Comparison of ENCODE assay signal across 30 mouse cellular contexts in genomic region chr6:17871831-17872372, GRCm38 (mm10).
A peak's percentile ranks its signal among the peaks of the same experiment; 100 is the strongest.
DNase-seq lines count a peak whose midpoint lies in the region; ATAC-seq and TF ChIP-seq lines count a peak whose summit lies in the region.
"Had no signal": no experiment of that assay in that cellular context is flagged by ENCODE, and none has a peak within 500 bp of the region (broad histone marks: within the 10 kb centered on the region; RNA-seq: fewer than 3 reads in every experiment).

No protein-coding gene starts in this region.

- H3K9ac ChIP-seq in embryonic facial prominence, embryonic 14.5 days (ENCODE audit: low read depth, low read length), result no peak overlapping the region
- H3K9ac ChIP-seq in lung, embryonic 16.5 days (ENCODE audit: low read length), result no peak overlapping the region
- no peak overlapping the region for H3K9ac ChIP-seq in limb, embryonic 14.5 days (ENCODE audit: low read depth, low read length, severe bottlenecking)
- no peak overlapping the region for H3K9ac ChIP-seq in neural tube, embryonic 15.5 days (replicated peaks)
- H3K9ac ChIP-seq: hindbrain, embryonic 12.5 days; intestine, embryonic 15.5 days had no signal

- 0 out of 2 replicates have a peak, but pooled peaks cover 10% of the 10 kb centered on the region for H3K4me1 ChIP-seq in embryonic facial prominence, embryonic 14.5 days (ENCODE audit: control insufficient read depth, insufficient read depth, low read length)
- H3K4me1 ChIP-seq in embryonic facial prominence, embryonic 10.5 days, result no peaks in the 10 kb centered on the region
- H3K4me1 ChIP-seq in lung, embryonic 16.5 days (replicated peaks; ENCODE audit: control insufficient read depth, insufficient read depth, low read length), result peaks cover 10% of the 10 kb centered on the region; the same call in 1 of the 2 replicates
- H3K4me1 ChIP-seq in limb, embryonic 14.5 days (ENCODE audit: control insufficient read depth, insufficient read depth, low read length), result peaks cover 21% of the 10 kb centered on the region
- peaks cover 11% of the 10 kb centered on the region for H3K4me1 ChIP-seq in neural tube, embryonic 15.5 days
- H3K4me1 ChIP-seq: hindbrain, embryonic 12.5 days; intestine, embryonic 15.5 days had no signal

- ATAC-seq in embryonic facial prominence, embryonic 14.5 days (ENCODE audit: low read depth), result peak; percentile 26; the same call in 1 of the 2 replicates
- ATAC-seq in lung, embryonic 16.5 days (ENCODE audit: low read depth), result peak; percentile 65; the same call in 1 of the 2 replicates
- ATAC-seq in limb, embryonic 14.5 days (ENCODE audit: low FRiP score, low read depth), result no peak
- ATAC-seq in neural tube, embryonic 15.5 days (ENCODE audit: low FRiP score), result no peak
- ATAC-seq: forebrain, embryonic 16.5 days; hindbrain, postnatal 0 days; intestine, embryonic 15.5 days had no signal

- no peaks in the 10 kb centered on the region for H3K9me3 ChIP-seq in embryonic facial prominence, embryonic 14.5 days (ENCODE audit: control insufficient read depth, low read length)
- no peaks in the 10 kb centered on the region for H3K9me3 ChIP-seq in embryonic facial prominence, embryonic 10.5 days
- H3K9me3 ChIP-seq in lung, embryonic 16.5 days (ENCODE audit: control insufficient read depth, low read length), result no peaks in the 10 kb centered on the region
- H3K9me3 ChIP-seq in limb, embryonic 14.5 days (ENCODE audit: control insufficient read depth, low read length), result no peaks in the 10 kb centered on the region
- H3K9me3 ChIP-seq in neural tube, embryonic 15.5 days (replicated peaks), result no peaks in the 10 kb centered on the region
- H3K9me3 ChIP-seq: forebrain, embryonic 10.5 days; hindbrain, embryonic 12.5 days; intestine, embryonic 15.5 days had no signal

- intact Hi-C loops in heart, postnatal 25 days (cut with DNase I), result no loop called here

- H3K4me2 ChIP-seq in embryonic facial prominence, embryonic 14.5 days (ENCODE audit: low read depth, low read length), result no peak overlapping the region
- no peak overlapping the region for H3K4me2 ChIP-seq in lung, embryonic 16.5 days (ENCODE audit: low read depth, low read length)
- no peak overlapping the region for H3K4me2 ChIP-seq in limb, embryonic 14.5 days (replicated peaks; ENCODE audit: low read depth, low read length, severe bottlenecking)
- no peak overlapping the region for H3K4me2 ChIP-seq in neural tube, embryonic 15.5 days
- H3K4me2 ChIP-seq: hindbrain, embryonic 12.5 days; intestine, embryonic 15.5 days; liver, embryonic 11.5 days had no signal

- no peak for TF ChIP-seq POLR2A in limb, embryonic 14.5 days (IDR thresholded peaks at IDR 0.05; ENCODE audit: borderline replicate concordance, extremely low read depth, insufficient read depth, insufficient read length)

- H3K27me3 ChIP-seq in embryonic facial prominence, embryonic 14.5 days (replicated peaks; ENCODE audit: control insufficient read depth, insufficient read depth, low read length), result no peaks in the 10 kb centered on the region
- H3K27me3 ChIP-seq in embryonic facial prominence, embryonic 10.5 days (replicated peaks; ENCODE audit: low read depth, poor library complexity, severe bottlenecking), result no peaks in the 10 kb centered on the region
- no peaks in the 10 kb centered on the region for H3K27me3 ChIP-seq in lung, embryonic 16.5 days (ENCODE audit: control insufficient read depth, insufficient read depth, low read depth, low read length)
- no peaks in the 10 kb centered on the region for H3K27me3 ChIP-seq in limb, embryonic 14.5 days (ENCODE audit: control insufficient read depth, insufficient read depth, low read length)
- H3K27me3 ChIP-seq in neural tube, embryonic 15.5 days (replicated peaks), result no peaks in the 10 kb centered on the region
- H3K27me3 ChIP-seq: hindbrain, embryonic 12.5 days; intestine, embryonic 15.5 days had no signal

- H3K36me3 ChIP-seq in embryonic facial prominence, embryonic 14.5 days (ENCODE audit: control insufficient read depth, insufficient read depth, low read length), result peaks cover 10% of the 10 kb centered on the region; the same call in 1 of the 2 replicates
- H3K36me3 ChIP-seq in embryonic facial prominence, embryonic 10.5 days (replicated peaks), result peaks cover 10% of the 10 kb centered on the region
- H3K36me3 ChIP-seq in lung, embryonic 16.5 days (ENCODE audit: control insufficient read depth, insufficient read depth, low read length), result peaks cover 2% of the 10 kb centered on the region; the same call in 1 of the 2 replicates
- no peaks in the 10 kb centered on the region for H3K36me3 ChIP-seq in limb, embryonic 14.5 days (ENCODE audit: control insufficient read depth, insufficient read depth, low read length)
- H3K36me3 ChIP-seq in neural tube, embryonic 15.5 days, result peaks cover 29% of the 10 kb centered on the region
- H3K36me3 ChIP-seq: intestine, embryonic 15.5 days had no signal

- H3K27ac ChIP-seq in embryonic facial prominence, embryonic 14.5 days (replicated peaks; ENCODE audit: low read depth, low read length), result no peak overlapping the region
- no peak overlapping the region for H3K27ac ChIP-seq in embryonic facial prominence, embryonic 10.5 days (replicated peaks)
- H3K27ac ChIP-seq in lung, embryonic 16.5 days (ENCODE audit: low read length), result no peak overlapping the region
- H3K27ac ChIP-seq in limb, embryonic 14.5 days (replicated peaks; ENCODE audit: low read depth, low read length), result no peak overlapping the region
- H3K27ac ChIP-seq in neural tube, embryonic 15.5 days (replicated peaks), result no peak overlapping the region
- H3K27ac ChIP-seq: forebrain, embryonic 10.5 days; hindbrain, embryonic 12.5 days; hindbrain, postnatal 0 days; intestine, embryonic 15.5 days; layer of hippocampus, adult 2 months; macrophage; stomach, postnatal 0 days had no signal

- H3K4me3 ChIP-seq in embryonic facial prominence, embryonic 14.5 days (ENCODE audit: low read depth, low read length), result no peak overlapping the region
- no peak overlapping the region for H3K4me3 ChIP-seq in embryonic facial prominence, embryonic 10.5 days
- no peak overlapping the region for H3K4me3 ChIP-seq in lung, embryonic 16.5 days (ENCODE audit: low read length)
- no peak overlapping the region for H3K4me3 ChIP-seq in limb, embryonic 14.5 days (replicated peaks; ENCODE audit: low read length)
- H3K4me3 ChIP-seq in neural tube, embryonic 15.5 days (replicated peaks), result no peak overlapping the region
- H3K4me3 ChIP-seq: forebrain, embryonic 10.5 days; hindbrain, embryonic 12.5 days; intestine, embryonic 15.5 days; layer of hippocampus, adult 2 months had no signal

- WGBS in embryonic facial prominence, embryonic 14.5 days, result 64% methylated on average over 3 of the region's 3 CpGs
- WGBS in embryonic facial prominence, embryonic 10.5 days, result 91% methylated on average over 3 of the region's 3 CpGs
- 66% methylated on average over 3 of the region's 3 CpGs for WGBS in lung, embryonic 16.5 days
- WGBS in limb, embryonic 14.5 days, result 57% methylated on average over 3 of the region's 3 CpGs
- 90% methylated on average over 3 of the region's 3 CpGs for WGBS in neural tube, embryonic 15.5 days

- DNase-seq in embryonic facial prominence, embryonic 14.5 days (ENCODE audit: low spot score), result peak; percentile 57
- no peak for DNase-seq in embryonic facial prominence, embryonic 10.5 days (ENCODE audit: low spot score)
- DNase-seq in lung, postnatal 4 days, result no peak
- peak; percentile 80 for DNase-seq in NIH3T3 (ENCODE audit: low read depth)
- peak; percentile 21 for DNase-seq in limb, embryonic 14.5 days (ENCODE audit: low spot score)
- no peak for DNase-seq in heart, postnatal 25 days (ENCODE audit: low spot score)
- DNase-seq: adrenal gland, postnatal 25 days; B cell, adult 2 months; cerebellum, postnatal 25 days; gastrocnemius, postnatal 10 days; heart, postnatal 14 days; kidney, adult 2 months; kidney, postnatal 36 days; midbrain, embryonic 14.5 days; retina, postnatal 1 day; right cerebral cortex, postnatal 25 days; spleen, adult 18-20 months; thymus, adult 18-20 months; thymus, postnatal 25 days had no signal

Comparison
In these comparisons a context has a peak if more than half of its experiments do, and no peak if none do; other contexts are left out.
1. DNase-seq: peak in embryonic facial prominence, embryonic 14.5 days (single experiment), NIH3T3 (single experiment) and limb, embryonic 14.5 days (single experiment); none in embryonic facial prominence, embryonic 10.5 days (single experiment), lung, postnatal 4 days (0 of 2) and heart, postnatal 25 days (single experiment).
2. ATAC-seq: peak in embryonic facial prominence, embryonic 14.5 days (single experiment) and lung, embryonic 16.5 days (single experiment); none in limb, embryonic 14.5 days (single experiment) and neural tube, embryonic 15.5 days (single experiment).